Mouse (Mus musculus) forebrain, embryonic 12.5 days (tissue): Measurements from ENCODE around the gene Slmap. TPM values are rescaled to one million over a fixed set of nuclear protein-coding genes. Genes with fewer than 3 reads are reported as not detected.

ENCODE experiments used
- ATAC-seq: fragments of 200-750 bp; cut with Nextera tagmentation; 2 replicates; pipeline ENCODE4 v1.8.0; 2017; ENCODE audit warnings: moderate TSS enrichment; ENCODE audit not compliant: low FRiP score
- H3K27ac ChIP-seq: fragments of 300-500 bp; sonication (generic); 2 replicates; pipeline ENCODE4 v1.5.1; 2016; ENCODE audit warnings: mild to moderate bottlenecking
- H3K27me3 ChIP-seq: fragments of 300-500 bp; sonication (generic); 2 replicates; pipeline ENCODE4 v1.6.1; 2016; ENCODE audit warnings: mild to moderate bottlenecking
- H3K36me3 ChIP-seq: fragments of 300-500 bp; sonication (generic); replicated peaks from 2 replicates; pipeline ENCODE4 v1.6.1; 2016; ENCODE audit warnings: mild to moderate bottlenecking
- H3K4me1 ChIP-seq: fragments of 300-500 bp; sonication (generic); 2 replicates; pipeline ENCODE4 v1.6.1; 2016
- H3K4me2 ChIP-seq: fragments of 300-500 bp; sonication (generic); 2 replicates; pipeline ENCODE4 v1.6.1; 2016; ENCODE audit warnings: mild to moderate bottlenecking, moderate library complexity
- H3K4me3 ChIP-seq: fragments of 300-500 bp; sonication (generic); replicated peaks from 2 replicates; pipeline ENCODE4 v1.5.1; 2016; ENCODE audit warnings: mild to moderate bottlenecking
- H3K9ac ChIP-seq: fragments of 300-500 bp; sonication (generic); 2 replicates; pipeline ENCODE4 v1.6.1; 2016; ENCODE audit warnings: mild to moderate bottlenecking
- H3K9me3 ChIP-seq: fragments of 300-500 bp; sonication (generic); 2 replicates; pipeline ENCODE4 v1.6.1; 2016
- WGBS: fragments of 180-500 bp; shearing (Covaris S2); methylation state at CpG from one replicate; pipeline ENCODE4 v1.1.7; 2016; 5-methylcytosine and 5-hydroxymethylcytosine counted together
- polyA plus RNA-seq: library from polyadenylated mRNA; unstranded; fragments of >200 nt; fragmentation: Nextera tagmentation; extraction: Ambion mirVana; gene quantifications from 2 replicates; pipeline ENCODE4 v1.2.1, GENCODE M21; 2016

Slmap gene
- polyA plus RNA-seq, 1 experiment from 2014 or later: 21.6 TPM

DNA sequence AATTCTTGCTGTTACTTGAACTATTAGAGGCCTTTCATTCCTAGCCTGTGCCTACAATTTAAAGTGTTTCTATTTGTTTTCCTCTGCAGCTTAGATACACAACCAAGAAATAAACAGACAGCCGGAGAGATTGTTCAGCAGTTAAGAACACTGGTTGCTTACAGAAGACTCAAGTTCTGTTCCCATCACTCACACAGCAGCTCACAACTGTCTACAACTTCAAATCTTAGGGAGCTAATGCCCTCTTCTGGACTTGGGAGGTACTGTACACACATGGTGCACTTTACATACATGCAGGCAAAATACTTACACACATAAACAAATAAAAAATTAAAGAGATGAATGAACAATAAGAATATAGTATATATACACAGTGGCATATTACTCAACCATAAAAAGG lies 39.7 kb downstream of the Slmap start:
- no peak for ATAC-seq
- Histone ChIP-seq H3K9me3 (no peaks in the 10 kb centered on the region), H3K9ac (no peak overlapping the region), H3K36me3 (no peaks in the 10 kb centered on the region), H3K4me1 (no peaks in the 10 kb centered on the region), H3K4me2 (no peak overlapping the region), H3K27ac (no peak overlapping the region), H3K4me3 (no peak overlapping the region), H3K27me3 (no peaks in the 10 kb centered on the region)
- 96% methylated on average over 1 of the region's 1 CpGs for WGBS

DNA sequence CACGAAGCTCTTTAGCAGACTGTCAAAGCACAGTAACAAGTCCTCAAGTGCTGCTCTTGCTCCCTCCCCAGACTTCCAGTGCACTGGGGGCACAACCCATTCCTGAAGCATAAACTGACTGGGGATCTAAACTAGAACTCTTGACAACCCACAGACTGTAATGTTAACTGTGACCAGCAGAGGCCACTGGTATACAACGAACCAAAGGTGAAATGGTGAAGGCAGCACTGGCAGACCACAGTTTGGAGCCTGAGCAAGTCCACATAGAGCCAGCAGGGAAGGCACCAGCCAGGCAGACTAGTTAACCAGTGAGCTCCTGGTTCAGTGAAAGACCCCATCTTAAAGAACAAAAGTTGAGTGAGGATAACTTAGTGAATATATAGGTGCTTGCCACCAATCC lies 43.6 kb downstream of the Slmap start:
- H3K36me3 ChIP-seq: no peaks in the 10 kb centered on the region
- 35% methylated on average over 2 of the region's 2 CpGs for WGBS
- no peak overlapping the region for H3K4me2 ChIP-seq
- no peak overlapping the region for H3K4me3 ChIP-seq
- ATAC-seq: no peak
- H3K4me1 ChIP-seq: peaks cover 11% of the 10 kb centered on the region
- no peak overlapping the region for H3K9ac ChIP-seq
- H3K27me3 ChIP-seq: no peaks in the 10 kb centered on the region
- H3K9me3 ChIP-seq: no peaks in the 10 kb centered on the region
- no peak overlapping the region for H3K27ac ChIP-seq

DNA sequence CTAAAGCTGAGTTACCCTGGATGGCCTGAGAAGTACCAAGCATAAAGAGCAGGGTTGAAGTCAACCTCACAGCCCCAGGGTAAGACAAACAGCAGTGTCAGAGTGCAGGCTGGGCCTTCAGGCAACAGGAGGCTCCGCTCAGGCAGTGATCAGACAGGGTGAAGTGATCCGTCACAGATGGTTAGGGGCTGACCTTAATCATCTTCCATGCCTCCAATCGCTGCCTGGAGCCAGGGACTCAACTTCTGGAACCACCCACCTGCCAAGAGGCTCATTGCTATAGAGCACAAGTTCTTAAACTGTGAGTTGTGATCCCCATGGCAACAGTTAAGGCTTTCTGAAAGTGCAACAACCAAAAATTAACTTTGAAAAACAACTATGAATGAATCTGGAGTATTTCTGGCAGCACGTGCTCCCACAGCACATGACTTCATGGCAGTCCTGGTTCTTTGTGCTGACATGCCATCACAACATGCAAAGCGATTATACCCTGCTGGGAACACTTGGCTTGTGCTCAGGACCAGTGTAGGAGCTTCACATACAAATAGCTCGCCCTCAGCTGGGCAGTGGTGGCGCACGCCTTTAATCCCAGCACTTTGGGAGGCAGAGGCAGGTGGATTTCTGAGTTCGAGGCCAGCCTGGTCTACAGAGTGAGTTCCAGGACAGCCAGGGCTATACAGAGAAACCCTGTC lies 46.3 kb downstream of the Slmap start:
- H3K4me3 ChIP-seq: no peak overlapping the region
- no peak overlapping the region for H3K27ac ChIP-seq
- peaks cover 11% of the 10 kb centered on the region for H3K4me1 ChIP-seq
- 68% methylated on average over 9 of the region's 9 CpGs for WGBS
- no peaks in the 10 kb centered on the region for H3K27me3 ChIP-seq
- ATAC-seq: no peak
- H3K36me3 ChIP-seq: no peaks in the 10 kb centered on the region
- peak overlapping the region; percentile 7; the same call in 1 of the 2 replicates for H3K9ac ChIP-seq
- no peak overlapping the region for H3K4me2 ChIP-seq
- no peaks in the 10 kb centered on the region for H3K9me3 ChIP-seq

DNA sequence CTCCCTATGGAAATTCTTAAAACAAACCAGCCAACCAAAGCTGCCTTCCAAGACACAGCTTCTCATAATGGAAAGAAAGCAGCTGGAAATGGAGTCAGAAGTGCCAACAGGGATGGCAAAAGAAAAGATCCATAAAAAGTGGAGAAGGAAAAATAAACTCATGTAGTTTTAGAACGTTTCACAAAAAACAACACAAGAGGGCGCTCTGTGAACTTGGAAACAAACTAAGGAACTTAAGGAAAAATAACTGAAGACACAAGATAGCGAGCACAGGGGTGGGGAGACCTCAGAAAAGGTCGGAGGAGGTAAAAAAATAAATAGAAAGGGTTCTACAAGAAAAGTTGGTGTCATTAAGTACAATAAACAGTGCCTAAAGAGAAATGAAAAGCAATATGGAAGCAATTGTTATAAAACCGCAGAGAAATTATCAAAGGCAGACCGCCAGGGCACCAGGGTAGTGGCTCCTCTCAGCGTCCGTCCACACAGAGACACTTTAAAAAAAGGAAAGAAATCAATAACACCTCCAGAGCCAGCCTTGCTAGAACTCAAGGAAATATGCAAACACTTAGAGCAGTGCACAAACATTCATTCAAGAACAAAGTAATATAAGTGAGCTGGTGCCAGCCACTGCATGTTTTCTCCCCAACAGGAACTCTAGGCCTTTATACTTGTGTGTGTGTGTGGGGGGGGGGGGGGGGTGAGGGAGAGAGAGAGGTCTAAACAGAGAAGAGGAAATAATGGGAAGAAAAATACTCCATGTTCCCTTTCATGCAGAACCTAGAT lies 48.1 kb downstream of the Slmap start:
- H3K27me3 ChIP-seq: no peaks in the 10 kb centered on the region
- no peaks in the 10 kb centered on the region for H3K9me3 ChIP-seq
- H3K4me3 ChIP-seq: no peak overlapping the region
- no peak for ATAC-seq
- H3K36me3 ChIP-seq: no peaks in the 10 kb centered on the region
- H3K4me2 ChIP-seq: no peak overlapping the region
- WGBS: 52% methylated on average over 8 of the region's 8 CpGs
- no peak overlapping the region for H3K27ac ChIP-seq
- H3K4me1 ChIP-seq: peaks cover 11% of the 10 kb centered on the region
- no peak overlapping the region for H3K9ac ChIP-seq

DNA sequence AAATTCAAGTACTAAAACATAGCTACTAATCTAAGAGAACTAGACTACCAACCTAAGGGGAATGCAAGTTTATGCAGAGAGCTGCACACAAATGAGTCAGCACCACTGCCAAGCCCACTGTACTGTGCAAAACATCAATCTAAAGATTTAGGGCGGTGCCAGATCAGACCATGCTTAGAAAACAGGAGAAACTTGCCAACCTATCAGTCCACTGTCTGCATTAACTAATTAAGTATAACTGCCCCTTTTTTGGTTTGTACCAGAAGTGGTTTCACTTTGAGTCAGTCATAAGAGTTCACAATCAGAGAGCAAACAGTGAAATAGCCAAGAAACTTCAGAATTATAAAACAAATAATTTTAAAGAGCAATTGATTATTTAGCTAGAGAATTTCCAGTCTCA lies 53.3 kb downstream of the Slmap start:
- Histone ChIP-seq H3K4me3 (no peak overlapping the region), H3K36me3 (no peaks in the 10 kb centered on the region), H3K27me3 (no peaks in the 10 kb centered on the region), H3K9me3 (no peaks in the 10 kb centered on the region), H3K4me2 (no peak overlapping the region), H3K9ac (no peak overlapping the region), H3K4me1 (no peaks in the 10 kb centered on the region), H3K27ac (no peak overlapping the region)
- 89% methylated on average over 1 of the region's 1 CpGs for WGBS
- no peak for ATAC-seq

DNA sequence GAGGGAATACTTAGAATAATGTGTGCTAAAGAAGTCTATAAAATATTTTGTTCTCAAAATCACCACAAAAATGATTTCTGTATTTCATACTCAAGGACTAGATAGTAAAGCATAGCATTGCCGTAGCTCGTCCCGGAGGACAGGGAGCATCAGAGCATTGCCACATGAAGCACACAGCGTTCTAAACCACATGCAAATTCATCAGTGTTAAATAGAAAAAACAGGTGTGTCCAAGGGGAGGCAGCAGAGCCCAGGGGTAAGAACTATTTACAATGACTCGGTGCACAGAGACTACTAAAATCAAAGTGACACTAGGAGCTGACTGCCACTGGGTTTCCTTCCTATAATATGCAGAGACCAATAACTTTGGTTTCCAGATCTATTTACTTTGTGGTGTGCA lies 57.0 kb downstream of the Slmap start:
- 97% methylated on average over 5 of the region's 5 CpGs for WGBS
- no peak overlapping the region for H3K9ac ChIP-seq

DNA sequence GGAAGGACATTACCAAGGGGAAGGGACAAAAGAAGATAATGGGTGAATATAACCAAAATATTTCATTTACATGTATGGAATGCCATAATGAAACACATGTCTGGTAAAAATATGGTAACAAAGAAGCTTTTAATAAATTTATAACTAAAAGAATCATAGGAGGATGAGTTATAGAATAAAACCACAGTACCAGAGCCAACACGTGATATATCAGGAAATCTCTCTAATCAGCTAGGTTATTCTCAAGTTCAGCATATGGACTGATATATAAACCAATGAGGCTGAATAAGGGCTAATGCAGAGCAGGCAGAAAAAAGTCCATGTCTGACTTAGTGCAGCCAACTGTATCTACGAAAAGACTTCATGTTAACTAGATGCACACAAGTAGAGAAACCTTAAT lies 58.3 kb downstream of the Slmap start:
- H3K36me3 ChIP-seq: no peaks in the 10 kb centered on the region
- H3K9ac ChIP-seq: no peak overlapping the region
- no peak overlapping the region for H3K4me2 ChIP-seq
- H3K27me3 ChIP-seq: no peaks in the 10 kb centered on the region
- H3K4me1 ChIP-seq: no peaks in the 10 kb centered on the region
- no peak for ATAC-seq
- no peaks in the 10 kb centered on the region for H3K9me3 ChIP-seq
- no peak overlapping the region for H3K27ac ChIP-seq
- 94% methylated on average over 2 of the region's 2 CpGs for WGBS
- H3K4me3 ChIP-seq: no peak overlapping the region

More for the DNA sequence above, 57.0 kb downstream of the Slmap start:
- no peak for ATAC-seq
- Histone ChIP-seq H3K27me3 (no peaks in the 10 kb centered on the region), H3K36me3 (no peaks in the 10 kb centered on the region), H3K4me1 (no peaks in the 10 kb centered on the region), H3K4me2 (no peak overlapping the region), H3K4me3 (no peak overlapping the region), H3K27ac (no peak overlapping the region), H3K9me3 (no peaks in the 10 kb centered on the region)

DNA sequence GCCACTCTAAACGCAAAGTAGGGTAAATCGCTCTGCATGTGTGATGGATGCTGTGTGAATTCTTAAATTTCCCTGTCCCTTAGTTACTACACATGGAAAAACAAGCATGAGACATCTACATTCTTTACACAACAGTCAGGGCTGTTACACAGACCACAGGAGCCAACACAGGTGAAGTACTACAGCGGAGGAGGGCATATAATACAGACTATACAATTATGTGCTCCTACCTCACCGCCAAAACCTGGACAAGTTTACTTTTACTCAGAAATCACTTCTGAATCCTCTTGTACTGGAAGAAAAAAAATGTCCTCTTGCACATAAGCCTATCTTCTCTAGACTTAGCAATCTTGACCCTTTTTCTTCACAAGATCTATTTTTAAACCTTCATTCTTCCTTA lies 66.8 kb downstream of the Slmap start:
- H3K27me3 ChIP-seq: no peaks in the 10 kb centered on the region
- no peak for ATAC-seq
- no peak overlapping the region for H3K4me2 ChIP-seq
- 0 out of 2 replicates have a peak, but pooled peaks cover 5% of the 10 kb centered on the region for H3K36me3 ChIP-seq
- H3K9ac ChIP-seq: no peak overlapping the region
- no peaks in the 10 kb centered on the region for H3K4me1 ChIP-seq
- H3K9me3 ChIP-seq: no peaks in the 10 kb centered on the region
- WGBS: 94% methylated on average over 4 of the region's 4 CpGs
- H3K27ac ChIP-seq: no peak overlapping the region
- no peak overlapping the region for H3K4me3 ChIP-seq

DNA sequence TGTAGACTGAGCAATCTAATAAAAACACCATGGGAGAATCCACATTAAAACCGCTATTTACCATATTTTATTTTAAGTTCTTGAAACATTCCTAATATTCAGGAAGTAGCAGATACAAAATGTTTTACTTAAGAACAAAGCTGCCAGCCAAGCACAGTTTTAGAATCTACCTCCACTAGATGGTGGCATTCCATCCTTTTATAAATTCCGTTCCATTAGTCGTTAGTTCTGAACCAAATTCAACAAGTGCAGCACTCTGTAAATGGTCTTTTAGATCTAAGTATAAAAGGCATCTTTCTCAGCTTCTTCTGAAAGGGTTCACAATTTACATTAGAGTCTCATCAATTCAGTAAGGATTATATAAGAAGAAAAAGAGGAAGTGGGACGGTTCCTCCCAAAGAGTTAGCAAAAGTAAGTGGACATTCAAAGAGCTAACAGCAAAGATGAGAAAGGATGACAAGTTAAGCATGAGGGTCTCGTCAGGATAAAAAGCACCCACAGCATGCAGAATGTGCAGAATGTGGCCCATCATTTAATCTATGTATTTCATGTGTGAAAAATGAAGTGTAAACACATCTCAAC lies 68.1 kb downstream of the Slmap start:
- H3K9ac ChIP-seq: no peak overlapping the region
- no peaks in the 10 kb centered on the region for H3K4me1 ChIP-seq
- no peak overlapping the region for H3K27ac ChIP-seq
- no peak for ATAC-seq
- no peaks in the 10 kb centered on the region for H3K9me3 ChIP-seq
- H3K36me3 ChIP-seq: peaks cover 14% of the 10 kb centered on the region
- 49% methylated on average over 5 of the region's 5 CpGs for WGBS
- H3K4me3 ChIP-seq: no peak overlapping the region
- H3K27me3 ChIP-seq: no peaks in the 10 kb centered on the region
- no peak overlapping the region for H3K4me2 ChIP-seq

DNA sequence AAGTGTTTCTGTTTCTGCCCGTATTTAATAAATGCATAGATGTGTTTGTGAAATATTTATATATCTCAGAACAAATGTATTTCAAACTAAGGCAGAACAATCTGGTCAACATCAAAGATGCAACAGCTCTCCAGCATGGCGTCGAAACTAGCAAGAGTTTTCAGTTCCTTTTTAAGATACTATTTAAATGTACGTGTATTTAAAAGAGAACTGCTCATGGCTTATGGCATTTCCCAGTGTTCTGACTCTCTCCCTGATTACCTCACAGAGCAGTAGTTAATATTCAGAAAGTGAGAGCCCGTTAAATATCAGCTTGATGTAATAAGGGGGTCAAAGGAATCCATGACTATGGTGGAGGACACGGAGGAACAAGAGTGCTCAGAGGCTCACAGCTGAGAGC lies 68.8 kb downstream of the Slmap start:
- WGBS: 73% methylated on average over 6 of the region's 6 CpGs
- Histone ChIP-seq H3K4me2 (no peak overlapping the region), H3K27me3 (no peaks in the 10 kb centered on the region), H3K36me3 (peaks cover 20% of the 10 kb centered on the region), H3K4me3 (no peak overlapping the region), H3K4me1 (no peaks in the 10 kb centered on the region), H3K9ac (no peak overlapping the region), H3K27ac (no peak overlapping the region), H3K9me3 (no peaks in the 10 kb centered on the region)
- ATAC-seq: no peak

DNA sequence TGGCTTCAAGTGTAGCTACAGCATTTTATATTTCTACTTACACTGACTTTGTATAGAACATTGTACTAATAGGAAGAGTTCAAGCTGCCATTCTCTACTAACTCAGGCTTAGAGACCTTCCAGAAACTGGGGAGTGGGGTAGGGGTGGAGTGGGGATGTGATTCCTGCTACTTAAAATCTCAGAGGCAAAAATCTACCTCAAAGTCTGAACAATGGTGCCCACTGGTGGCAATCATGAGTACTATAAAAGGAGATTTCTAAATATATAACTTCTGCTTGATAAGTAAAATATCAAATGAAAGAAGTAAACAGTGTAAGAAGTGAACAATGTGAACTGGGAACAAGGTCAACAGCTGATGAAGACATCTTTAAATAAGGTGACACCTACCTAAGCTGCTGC lies 75.2 kb downstream of the Slmap start:
- Histone ChIP-seq H3K4me1 (0 out of 2 replicates have a peak, but pooled peaks cover 3% of the 10 kb centered on the region), H3K9ac (no peak overlapping the region), H3K4me2 (no peak overlapping the region), H3K9me3 (no peaks in the 10 kb centered on the region), H3K27me3 (no peaks in the 10 kb centered on the region), H3K27ac (no peak overlapping the region), H3K36me3 (peaks cover 35% of the 10 kb centered on the region), H3K4me3 (no peak overlapping the region)
- no peak for ATAC-seq

DNA sequence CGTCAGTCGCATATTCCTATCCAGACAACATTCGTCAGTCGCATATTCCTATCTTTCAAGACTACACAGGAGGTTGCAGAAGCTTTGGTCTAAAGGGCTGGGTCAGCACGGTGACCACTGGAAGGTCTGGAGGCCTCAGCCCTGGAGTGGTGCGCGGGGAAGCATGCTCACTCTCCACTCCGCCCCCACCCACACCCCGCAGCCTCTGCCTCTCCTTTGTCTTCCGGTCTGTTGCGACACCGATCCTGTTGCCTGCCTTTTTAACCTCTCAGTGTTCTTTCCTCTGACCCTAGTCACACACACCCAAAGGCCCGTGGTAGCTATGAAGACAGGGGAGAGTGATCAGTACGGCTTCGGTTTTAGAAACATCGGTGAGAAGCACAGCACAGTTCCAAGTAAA lies 79.9 kb downstream of the Slmap start:
- ATAC-seq: no peak
- peaks cover 11% of the 10 kb centered on the region; the same call in 1 of the 2 replicates for H3K36me3 ChIP-seq
- no peak overlapping the region for H3K4me2 ChIP-seq
- H3K4me1 ChIP-seq: peaks cover 12% of the 10 kb centered on the region
- no peak overlapping the region for H3K4me3 ChIP-seq
- H3K27me3 ChIP-seq: no peaks in the 10 kb centered on the region
- H3K9me3 ChIP-seq: no peaks in the 10 kb centered on the region
- WGBS: 49% methylated on average over 16 of the region's 16 CpGs
- no peak overlapping the region for H3K27ac ChIP-seq
- no peak overlapping the region for H3K9ac ChIP-seq
